Mouse (Mus musculus) lung, adult 2 months (tissue): ENCODE measurements around the gene Foxn1.
A peak's percentile ranks its signal among the peaks of the same experiment; 100 is the strongest.

Source experiments
- CTCF ChIP-seq: fragments of 200-500 bp; IDR thresholded peaks from 2 replicates; pipeline ENCODE4 v1.5.1; 2011; ENCODE audit warnings: mild to moderate bottlenecking, low read length, control low read depth; ENCODE audit not compliant: insufficient read depth
- POLR2A ChIP-seq: fragments of 200-500 bp; IDR thresholded peaks from 2 replicates; pipeline ENCODE4 v1.6.1; 2011; ENCODE audit warnings: low read depth, mild to moderate bottlenecking, control low read depth, low read length, borderline replicate concordance; ENCODE audit errors: extremely low read depth

- peak; percentile 59; the same call in 1 of the 2 replicates for TF ChIP-seq POLR2A
- TF ChIP-seq CTCF, result no peak
These were observed 63.5 kb downstream of the Foxn1 start, which contains the start of gene Aldoc for GRCm38 (mm10) chr11:78322860-78323259.
